Mouse (Mus musculus): ENCODE measurements at regions not wholly inside any gene's neighbourhood (a gene's known extent, or its start where the extent isn't known, plus 50 kb on each side); places are given as distances from the start of the nearest gene placed in this dataset.

GRCm38 (mm10) chr9:66646226-66646625 lies 53.3 kb upstream of the Usp3 start:
- 0 out of 2 replicates have a peak, but pooled peaks have one; percentile 62 for ATAC-seq (ENCODE audit: insufficient number of reproducible peaks, insufficient read depth, low FRiP score, low TSS enrichment, low read depth)
- Histone ChIP-seq H3K4me2 (no peak overlapping the region), H3K9ac (no peak overlapping the region), H3K27me3 (no peaks in the 10 kb centered on the region; the same call in 1 of the 2 replicates), H3K4me1 (peaks cover 3% of the 10 kb centered on the region; the same call in 1 of the 2 replicates), H3K4me3 (no peak overlapping the region), H3K27ac (no peak overlapping the region), H3K9me3 (no peaks in the 10 kb centered on the region), H3K36me3 (no peaks in the 10 kb centered on the region)
- WGBS, result 15% methylated on average over 7 of the region's 7 CpGs

- Histone ChIP-seq H3K4me1 (peaks cover 16% of the 10 kb centered on the region), H3K4me3 (no peak overlapping the region), H3K27ac (no peak overlapping the region), H3K9me3 (no peaks in the 10 kb centered on the region), H3K27me3 (no peaks in the 10 kb centered on the region; the same call in 1 of the 2 replicates), H3K9ac (no peak overlapping the region), H3K4me2 (no peak overlapping the region), H3K36me3 (no peaks in the 10 kb centered on the region)
- 27% methylated on average over 6 of the region's 6 CpGs for WGBS
- ATAC-seq (ENCODE audit: insufficient number of reproducible peaks, insufficient read depth, low FRiP score, low TSS enrichment, low read depth), result no peak
Observed at GRCm38 (mm10) chr9:66651306-66651705, 58.4 kb upstream of the Usp3 start.

- no peak overlapping the region for H3K4me3 ChIP-seq
- peaks cover 11% of the 10 kb centered on the region for H3K27me3 ChIP-seq
- H3K4me1 ChIP-seq, result peaks cover 22% of the 10 kb centered on the region
- no peaks in the 10 kb centered on the region for H3K9me3 ChIP-seq
- no peak overlapping the region for H3K4me2 ChIP-seq
- H3K9ac ChIP-seq, result no peak overlapping the region
- H3K27ac ChIP-seq, result no peak overlapping the region
- ATAC-seq (ENCODE audit: insufficient number of reproducible peaks, insufficient read depth, low FRiP score, low TSS enrichment, low read depth), result no peak
- no peaks in the 10 kb centered on the region for H3K36me3 ChIP-seq
- 77% methylated on average over 7 of the region's 7 CpGs for WGBS
Observed at GRCm38 (mm10) chr9:66657116-66657758, 56.2 kb upstream of the Car12 start.

- H3K27ac ChIP-seq, result no peak overlapping the region
- no peak overlapping the region for H3K9ac ChIP-seq
- no peaks in the 10 kb centered on the region for H3K36me3 ChIP-seq
- ATAC-seq (ENCODE audit: insufficient number of reproducible peaks, insufficient read depth, low FRiP score, low TSS enrichment, low read depth), result no peak
- H3K4me1 ChIP-seq, result peaks cover 33% of the 10 kb centered on the region
- no peaks in the 10 kb centered on the region for H3K9me3 ChIP-seq
- peaks cover 11% of the 10 kb centered on the region for H3K27me3 ChIP-seq
- H3K4me3 ChIP-seq, result no peak overlapping the region
- H3K4me2 ChIP-seq, result no peak overlapping the region
Observed at GRCm38 (mm10) chr9:66658707-66659242, 54.7 kb upstream of the Car12 start.

- H3K4me3 ChIP-seq, result no peak overlapping the region
- H3K27me3 ChIP-seq, result peaks cover 11% of the 10 kb centered on the region
- H3K36me3 ChIP-seq, result no peaks in the 10 kb centered on the region
- WGBS, result 84% methylated on average over 11 of the region's 11 CpGs
- H3K4me2 ChIP-seq, result no peak overlapping the region
- no peak overlapping the region for H3K9ac ChIP-seq
- H3K9me3 ChIP-seq, result peaks cover 7% of the 10 kb centered on the region; the same call in 1 of the 2 replicates
- no peak overlapping the region for H3K27ac ChIP-seq
- H3K4me1 ChIP-seq, result peaks cover 33% of the 10 kb centered on the region
- no peak for ATAC-seq (ENCODE audit: insufficient number of reproducible peaks, insufficient read depth, low FRiP score, low TSS enrichment, low read depth)
Observed at GRCm38 (mm10) chr9:66659781-66660445, 53.6 kb upstream of the Car12 start.

GRCm38 (mm10) chr9:66661596-66661995 lies 51.9 kb upstream of the Car12 start:
- no peak overlapping the region for H3K9ac ChIP-seq
- ATAC-seq (ENCODE audit: insufficient number of reproducible peaks, insufficient read depth, low FRiP score, low TSS enrichment, low read depth), result no peak
- WGBS, result 63% methylated on average over 7 of the region's 7 CpGs
- peaks cover 29% of the 10 kb centered on the region for H3K4me1 ChIP-seq
- H3K27ac ChIP-seq, result no peak overlapping the region
- H3K27me3 ChIP-seq, result peaks cover 11% of the 10 kb centered on the region
- no peaks in the 10 kb centered on the region for H3K36me3 ChIP-seq
- no peak overlapping the region for H3K4me2 ChIP-seq
- no peak overlapping the region for H3K4me3 ChIP-seq
- peaks cover 7% of the 10 kb centered on the region; the same call in 1 of the 2 replicates for H3K9me3 ChIP-seq

- Histone ChIP-seq H3K4me2 (0 out of 2 replicates have a peak overlapping the region, but pooled peaks have one; percentile 7), H3K9me3 (peaks cover 7% of the 10 kb centered on the region; the same call in 1 of the 2 replicates), H3K27ac (peak overlapping the region; percentile 39; the same call in 1 of the 2 replicates), H3K9ac (no peak overlapping the region), H3K4me1 (peaks cover 31% of the 10 kb centered on the region), H3K27me3 (peaks cover 9% of the 10 kb centered on the region), H3K36me3 (no peaks in the 10 kb centered on the region), H3K4me3 (no peak overlapping the region)
- ATAC-seq (ENCODE audit: insufficient number of reproducible peaks, insufficient read depth, low FRiP score, low TSS enrichment, low read depth), result no peak
- 26% methylated on average over 4 of the region's 4 CpGs for WGBS
Observed at GRCm38 (mm10) chr9:66662443-66662842, 51.0 kb upstream of the Car12 start.

Data from embryonic facial prominence, embryonic 13.5 days (tissue).